Mouse (Mus musculus) kidney, embryonic 16.5 days (tissue): ENCODE measurements around the gene Rdh5. TPM values are rescaled to one million over a fixed set of nuclear protein-coding genes. Genes with fewer than 3 reads are reported as not detected.

ENCODE experiments used
- ATAC-seq: fragments of 200-750 bp; cut with Nextera tagmentation; 2 replicates; pipeline ENCODE4 v1.8.0; 2017; ENCODE audit warnings: moderate TSS enrichment; ENCODE audit not compliant: low FRiP score, low TSS enrichment
- H3K27ac ChIP-seq: fragments of 300-500 bp; sonication (generic); 2 replicates; pipeline ENCODE4 v1.5.1; 2014; ENCODE audit warnings: low read length
- H3K27me3 ChIP-seq: fragments of 300-500 bp; sonication (generic); 2 replicates; pipeline ENCODE4 v1.6.1; 2014; ENCODE audit warnings: low read length, control low read depth, mixed read lengths; ENCODE audit not compliant: insufficient read depth
- H3K36me3 ChIP-seq: fragments of 300-500 bp; sonication (generic); 2 replicates; pipeline ENCODE4 v1.6.1; 2014; ENCODE audit warnings: low read length, control low read depth, mixed read lengths; ENCODE audit not compliant: insufficient read depth
- H3K4me1 ChIP-seq: fragments of 300-500 bp; sonication (generic); 2 replicates; pipeline ENCODE4 v1.6.1; 2014; ENCODE audit warnings: low read length, control low read depth, mixed read lengths; ENCODE audit not compliant: insufficient read depth
- H3K4me2 ChIP-seq: fragments of 300-500 bp; sonication (generic); replicated peaks from 2 replicates; pipeline ENCODE4 v1.6.1; 2014; ENCODE audit warnings: low read depth, low read length
- H3K4me3 ChIP-seq: fragments of 300-500 bp; sonication (generic); 2 replicates; pipeline ENCODE4 v1.5.1; 2014; ENCODE audit warnings: mild to moderate bottlenecking, low read length
- H3K9ac ChIP-seq: fragments of 300-500 bp; sonication (generic); replicated peaks from 2 replicates; pipeline ENCODE4 v1.6.1; 2014; ENCODE audit warnings: low read length
- H3K9me3 ChIP-seq: fragments of 300-500 bp; sonication (generic); 2 replicates; pipeline ENCODE4 v1.6.1; 2016; ENCODE audit warnings: low read length, control low read depth
- WGBS: fragments of 180-500 bp; shearing (Covaris S2); extraction: QIAGEN DNeasy Blood & Tissue Kit; methylation state at CpG from one replicate; pipeline ENCODE4 v1.1.7; 2014; 5-methylcytosine and 5-hydroxymethylcytosine counted together
- polyA plus RNA-seq: library from polyadenylated mRNA; unstranded; fragments of >200 nt; fragmentation: Nextera tagmentation; extraction: Ambion mirVana; gene quantifications from 2 replicates; pipeline ENCODE4 v1.2.1, GENCODE M21; 2015

Rdh5 gene
- polyA plus RNA-seq, 1 experiment from 2014 or later = 20.5 TPM

- Histone ChIP-seq H3K36me3 (no peaks in the 10 kb centered on the region), H3K4me1 (peaks cover 23% of the 10 kb centered on the region), H3K27ac (no peak overlapping the region), H3K27me3 (peaks cover 14% of the 10 kb centered on the region), H3K4me2 (no peak overlapping the region), H3K9ac (no peak overlapping the region), H3K9me3 (no peaks in the 10 kb centered on the region), H3K4me3 (no peak overlapping the region)
- no peak for ATAC-seq
- 48% methylated on average over 1 of the region's 1 CpGs for WGBS
Measured at GRCm38 (mm10) chr10:128896807-128897206, 25.9 kb downstream of the Rdh5 start.

GRCm38 (mm10) chr10:128895952-128896693 is 26.6 kb downstream of the Rdh5 start:
- peak overlapping the region; percentile 17 for H3K4me3 ChIP-seq
- no peaks in the 10 kb centered on the region for H3K9me3 ChIP-seq
- H3K9ac ChIP-seq = 0 out of 2 replicates have a peak overlapping the region, but pooled peaks have one; percentile 41
- ATAC-seq = no peak
- peak overlapping the region; percentile 35 for H3K4me2 ChIP-seq
- peaks cover 14% of the 10 kb centered on the region for H3K27me3 ChIP-seq
- H3K4me1 ChIP-seq = peaks cover 23% of the 10 kb centered on the region
- no peaks in the 10 kb centered on the region for H3K36me3 ChIP-seq
- no peak overlapping the region for H3K27ac ChIP-seq
- WGBS = 5% methylated on average over 17 of the region's 17 CpGs

- peak overlapping the region; percentile 17 for H3K4me3 ChIP-seq
- 0% methylated on average over 9 of the region's 9 CpGs for WGBS
Measured at GRCm38 (mm10) chr10:128895437-128895836, 27.3 kb downstream of the Rdh5 start.

GRCm38 (mm10) chr10:128892246-128892645 is 30.4 kb downstream of the Rdh5 start:
- no peaks in the 10 kb centered on the region for H3K9me3 ChIP-seq
- peak overlapping the region; percentile 82 for H3K4me3 ChIP-seq
- peaks cover 7% of the 10 kb centered on the region for H3K36me3 ChIP-seq
- H3K9ac ChIP-seq = peak overlapping the region; percentile 87
- peaks cover 14% of the 10 kb centered on the region for H3K27me3 ChIP-seq
- peak overlapping the region; percentile 94 for H3K27ac ChIP-seq
- H3K4me2 ChIP-seq = peak overlapping the region; percentile 94
- WGBS = 2% methylated on average over 9 of the region's 9 CpGs
- no peak for ATAC-seq
- H3K4me1 ChIP-seq = peaks cover 43% of the 10 kb centered on the region

More at GRCm38 (mm10) chr10:128895437-128895836, 27.3 kb downstream of the Rdh5 start:
- no peaks in the 10 kb centered on the region for H3K9me3 ChIP-seq
- H3K4me2 ChIP-seq = peak overlapping the region; percentile 35
- H3K27ac ChIP-seq = no peak overlapping the region
- no peaks in the 10 kb centered on the region for H3K36me3 ChIP-seq
- no peak for ATAC-seq
- 0 out of 2 replicates have a peak overlapping the region, but pooled peaks have one; percentile 41 for H3K9ac ChIP-seq
- H3K27me3 ChIP-seq = peaks cover 14% of the 10 kb centered on the region
- peaks cover 26% of the 10 kb centered on the region for H3K4me1 ChIP-seq

GRCm38 (mm10) chr10:128891296-128892094 is 31.2 kb downstream of the Rdh5 start, which contains the start of gene Gdf11:
Gene Gdf11 (minus strand): TSS chr10:128891718.
- H3K4me3 ChIP-seq = peak within 1 kb of the TSS; percentile 82
- H3K4me1 ChIP-seq = peaks cover 43% of the 10 kb centered on the region
- no peaks in the 10 kb centered on the region for H3K9me3 ChIP-seq
- peak within 1 kb of the TSS; percentile 94 for H3K4me2 ChIP-seq
- peak; percentile 69 for ATAC-seq
- H3K9ac ChIP-seq = peak within 1 kb of the TSS; percentile 87
- WGBS = under 1% methylated on average over 55 of the region's 89 CpGs
- peaks cover 7% of the 10 kb centered on the region for H3K36me3 ChIP-seq
- H3K27me3 ChIP-seq = peaks cover 8% of the 10 kb centered on the region
- H3K27ac ChIP-seq = peak within 1 kb of the TSS; percentile 94

- no peaks in the 10 kb centered on the region; the same call in 1 of the 2 replicates for H3K27me3 ChIP-seq
- peak overlapping the region; percentile 94 for H3K27ac ChIP-seq
- peak overlapping the region; percentile 82 for H3K4me3 ChIP-seq
- peak overlapping the region; percentile 87 for H3K9ac ChIP-seq
- under 1% methylated on average over 40 of the region's 40 CpGs for WGBS
- peaks cover 15% of the 10 kb centered on the region for H3K36me3 ChIP-seq
- ATAC-seq = peak; percentile 0; the same call in 1 of the 2 replicates
- H3K9me3 ChIP-seq = no peaks in the 10 kb centered on the region
- peaks cover 37% of the 10 kb centered on the region for H3K4me1 ChIP-seq
- H3K4me2 ChIP-seq = peak overlapping the region; percentile 94
Measured at GRCm38 (mm10) chr10:128890383-128891295, 32.0 kb downstream of the Rdh5 start.

GRCm38 (mm10) chr10:128889846-128890245 is 32.8 kb downstream of the Rdh5 start:
- 22% methylated on average over 1 of the region's 2 CpGs for WGBS
- Histone ChIP-seq H3K9ac (peak overlapping the region; percentile 87), H3K4me2 (peak overlapping the region; percentile 94), H3K36me3 (peaks cover 23% of the 10 kb centered on the region), H3K4me3 (peak overlapping the region; percentile 82), H3K27ac (peak overlapping the region; percentile 94), H3K27me3 (no peaks in the 10 kb centered on the region; the same call in 1 of the 2 replicates), H3K4me1 (peaks cover 32% of the 10 kb centered on the region), H3K9me3 (no peaks in the 10 kb centered on the region)
- no peak for ATAC-seq

GRCm38 (mm10) chr10:128888941-128889827 is 33.5 kb downstream of the Rdh5 start:
- H3K36me3 ChIP-seq = peaks cover 28% of the 10 kb centered on the region
- peak overlapping the region; percentile 94 for H3K4me2 ChIP-seq
- peak; percentile 67 for ATAC-seq
- peak overlapping the region; percentile 94 for H3K27ac ChIP-seq
- H3K9me3 ChIP-seq = no peaks in the 10 kb centered on the region
- H3K4me1 ChIP-seq = peaks cover 32% of the 10 kb centered on the region
- peak overlapping the region; percentile 87 for H3K9ac ChIP-seq
- H3K4me3 ChIP-seq = peak overlapping the region; percentile 82
- 0% methylated on average over 7 of the region's 7 CpGs for WGBS
- H3K27me3 ChIP-seq = no peaks in the 10 kb centered on the region; the same call in 1 of the 2 replicates
